Mouse (Mus musculus) small intestine, adult 10 weeks (tissue): ENCODE results near the gene Arntl2. TPM values are rescaled to one million over a fixed set of nuclear protein-coding genes. Genes with fewer than 3 reads are reported as not detected.

Experiments
- polyA plus RNA-seq: library from polyadenylated mRNA; stranded (reverse); fragments of 350-450 nt; fragmentation: Illumina TruSeq; extraction: RNeasy Lipid Tissue Mini Kit (QIAGEN cat#74804); gene quantifications from one replicate; pipeline ENCODE4 v1.2.3, GENCODE M21; 2014; ENCODE audit warnings: low replicate concordance

Gene Arntl2
- 0.74 TPM for polyA plus RNA-seq

GRCm38 (mm10) chr6:146795924-146796545, at the start of gene Arntl2:
Arntl2 (plus strand) TSS chr6:146796055.

GRCm38 (mm10) chr6:146850050-146850449, 54.2 kb downstream of the Arntl2 start, which contains the start of gene Smco2:
Smco2 (plus strand) TSS chr6:146850104.

Other genes with a start within 250 kb of the Arntl2 start
- 170 TPM for gene Fgfr1op2, start 218.9 kb upstream of the Arntl2 start, polyA plus RNA-seq
- gene Ints13, start 218.2 kb upstream of the Arntl2 start, polyA plus RNA-seq = 80.4 TPM
- gene Med21, start 153.5 kb upstream of the Arntl2 start, polyA plus RNA-seq = 139 TPM
- 36.3 TPM for gene Tm7sf3, start 153.2 kb upstream of the Arntl2 start, polyA plus RNA-seq
- 14.0 TPM for gene Stk38l, start 71.1 kb upstream of the Arntl2 start, polyA plus RNA-seq
- not detected for gene Smco2, start 54.0 kb downstream of the Arntl2 start, polyA plus RNA-seq
- 19.3 TPM for gene Ppfibp1, start 92.4 kb downstream of the Arntl2 start, polyA plus RNA-seq
- gene 1700034J05Rik, start 158.4 kb downstream of the Arntl2 start, polyA plus RNA-seq = not detected
- gene Rep15, start 236.5 kb downstream of the Arntl2 start, polyA plus RNA-seq = 25.4 TPM
- 21.4 TPM for gene Mrps35, start 246.7 kb downstream of the Arntl2 start, polyA plus RNA-seq